Mouse (Mus musculus) midbrain, embryonic 15.5 days (tissue): ENCODE measurements around the gene 4931422A03Rik. TPM values are rescaled to one million over a fixed set of nuclear protein-coding genes. Genes with fewer than 3 reads are reported as not detected.
"Not testable (repeated sequence)": the region's sequence is repeated elsewhere in the genome, so short reads cannot be mapped to it uniquely, and the experiment has no call there.

Experiments used
- ATAC-seq: fragments of 200-750 bp; cut with Nextera tagmentation; replicated peaks from 2 replicates; pipeline ENCODE4 v1.8.0; 2017; ENCODE audit warnings: moderate TSS enrichment
- H3K27ac ChIP-seq: fragments of 300-500 bp; sonication (generic); 2 replicates; pipeline ENCODE4 v1.5.1; 2015; ENCODE audit warnings: mild to moderate bottlenecking, inconsistent platforms
- H3K27me3 ChIP-seq: fragments of 300-500 bp; sonication (generic); replicated peaks from 2 replicates; pipeline ENCODE4 v1.6.1; 2015; ENCODE audit warnings: inconsistent platforms
- H3K36me3 ChIP-seq: fragments of 300-500 bp; sonication (generic); replicated peaks from 2 replicates; pipeline ENCODE4 v1.6.1; 2015; ENCODE audit warnings: inconsistent platforms
- H3K4me1 ChIP-seq: fragments of 300-500 bp; sonication (generic); 2 replicates; pipeline ENCODE4 v1.6.1; 2015; ENCODE audit warnings: inconsistent platforms
- H3K4me2 ChIP-seq: fragments of 300-500 bp; sonication (generic); 2 replicates; pipeline ENCODE4 v1.6.1; 2015; ENCODE audit warnings: inconsistent platforms, mild to moderate bottlenecking, moderate library complexity
- H3K4me3 ChIP-seq: fragments of 300-500 bp; sonication (generic); 2 replicates; pipeline ENCODE4 v1.5.1; 2015; ENCODE audit warnings: mild to moderate bottlenecking, inconsistent platforms
- H3K9ac ChIP-seq: fragments of 300-500 bp; sonication (generic); 2 replicates; pipeline ENCODE4 v1.6.1; 2015; ENCODE audit warnings: mild to moderate bottlenecking, inconsistent platforms
- H3K9me3 ChIP-seq: fragments of 300-500 bp; sonication (generic); 2 replicates; pipeline ENCODE4 v1.6.1; 2016; ENCODE audit warnings: inconsistent platforms
- WGBS: fragments of 180-500 bp; shearing (Covaris S2); methylation state at CpG from one replicate; pipeline ENCODE4 v1.1.7; 2015; ENCODE audit warnings: mixed read lengths; 5-methylcytosine and 5-hydroxymethylcytosine counted together
- polyA plus RNA-seq: library from polyadenylated mRNA; unstranded; fragments of >200 nt; fragmentation: Nextera tagmentation; extraction: Ambion mirVana; gene quantifications from 2 replicates; pipeline ENCODE4 v1.2.1, GENCODE M21; 2015

4931422A03Rik gene
- polyA plus RNA-seq, 1 experiment from 2014 or later = 3.8 TPM

DNA sequence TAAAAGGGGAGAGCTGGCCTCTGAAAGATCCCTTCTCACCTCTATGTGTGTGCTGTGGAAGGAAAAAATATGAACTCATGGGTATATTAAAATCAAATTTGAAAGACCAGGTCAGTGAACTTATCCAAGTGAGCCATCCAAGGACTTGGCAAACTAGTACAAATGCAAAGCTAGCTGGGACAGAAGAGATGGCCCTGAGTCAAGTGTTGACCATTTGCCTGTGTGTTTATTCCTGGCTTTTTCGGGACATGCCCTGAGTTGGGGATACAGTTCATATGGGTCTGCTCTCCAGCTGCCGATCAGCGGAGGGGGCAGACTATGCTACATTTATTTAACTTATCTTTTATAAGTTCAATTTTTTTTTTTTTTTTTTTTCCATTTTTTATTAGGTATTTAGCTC lies 19.3 kb downstream of the 4931422A03Rik start:
- not testable (repeated sequence) for H3K4me2 ChIP-seq, H3K27me3 ChIP-seq, H3K9ac ChIP-seq, ATAC-seq, H3K4me3 ChIP-seq, H3K36me3 ChIP-seq, H3K27ac ChIP-seq, H3K4me1 ChIP-seq, H3K9me3 ChIP-seq
- 90% methylated on average over 3 of the region's 3 CpGs for WGBS

DNA sequence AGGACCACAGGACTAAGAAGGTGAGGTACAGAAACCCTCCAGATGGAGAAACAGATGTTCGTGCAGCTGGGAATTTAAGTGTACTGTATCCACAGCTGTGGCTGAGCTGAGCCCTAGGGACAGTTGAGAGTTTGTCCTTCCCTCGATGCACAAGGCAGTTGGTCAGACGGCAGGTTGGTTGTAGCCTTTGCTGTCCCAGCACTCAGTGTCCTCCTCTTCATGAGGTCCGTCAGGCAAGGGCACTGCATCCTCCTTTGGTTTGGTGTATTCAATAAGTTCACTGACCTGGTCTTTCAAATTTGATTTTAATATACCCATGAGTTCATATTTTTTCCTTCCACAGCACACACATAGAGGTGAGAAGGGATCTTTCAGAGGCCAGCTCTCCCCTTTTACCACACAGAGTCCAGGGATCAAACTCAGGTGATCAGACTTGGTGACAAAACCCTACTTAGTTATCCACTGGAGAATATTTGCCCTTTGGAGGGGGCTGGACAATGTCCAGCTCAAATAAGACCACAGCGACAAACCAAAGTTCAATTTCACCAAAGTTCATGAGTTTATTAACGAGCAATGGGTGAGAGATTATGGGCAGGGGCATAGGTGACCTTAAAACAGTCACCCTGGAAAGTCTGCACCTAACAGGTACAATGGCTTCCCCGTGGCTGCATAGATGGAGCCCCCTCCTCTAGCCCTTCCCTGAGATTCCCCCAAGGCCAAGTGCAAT lies 20.2 kb downstream of the 4931422A03Rik start:
- no peak overlapping the region for H3K4me2 ChIP-seq
- ATAC-seq = no peak
- H3K4me1 ChIP-seq = no peaks in the 10 kb centered on the region
- no peaks in the 10 kb centered on the region; the same call in 1 of the 2 replicates for H3K27me3 ChIP-seq
- no peak overlapping the region for H3K4me3 ChIP-seq
- no peak overlapping the region for H3K27ac ChIP-seq
- no peaks in the 10 kb centered on the region for H3K9me3 ChIP-seq
- 89% methylated on average over 7 of the region's 7 CpGs for WGBS
- H3K9ac ChIP-seq = no peak overlapping the region
- no peaks in the 10 kb centered on the region for H3K36me3 ChIP-seq

DNA sequence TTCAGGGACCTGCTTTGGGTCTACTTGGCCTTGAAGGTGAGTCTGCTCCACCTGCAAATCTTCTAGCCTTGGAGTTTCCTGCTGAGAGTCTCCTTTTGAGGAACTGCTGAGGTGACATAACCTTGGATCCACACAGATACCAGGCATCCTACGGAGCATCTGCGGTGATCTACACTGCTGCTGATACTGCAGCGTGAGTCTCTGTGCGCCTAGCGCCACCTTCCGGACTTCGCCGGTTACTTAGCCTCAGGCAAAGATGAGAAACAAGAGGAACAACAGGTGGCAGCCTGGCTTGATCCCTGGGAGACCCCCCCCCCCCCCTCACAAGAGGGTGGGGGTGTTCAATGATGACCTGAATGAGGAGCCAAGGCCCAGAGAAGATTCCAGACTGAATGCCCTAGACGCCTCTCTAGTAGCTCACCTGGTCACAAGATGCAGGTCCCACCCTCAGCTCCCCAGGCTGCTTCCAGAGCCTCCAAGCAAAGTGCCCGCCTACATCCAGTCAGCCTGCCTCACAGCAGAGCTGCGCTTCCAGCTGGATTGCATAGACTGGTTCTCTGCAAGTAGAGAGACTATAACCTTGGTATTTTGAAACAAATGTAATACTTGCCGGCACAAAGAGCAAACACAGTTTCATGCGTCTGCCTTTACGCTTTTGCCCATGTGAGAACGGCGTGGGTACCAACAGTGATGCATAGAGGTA lies 25.3 kb downstream of the 4931422A03Rik start:
- H3K4me2 ChIP-seq = no peak overlapping the region
- no peak overlapping the region for H3K27ac ChIP-seq
- no peak overlapping the region for H3K4me3 ChIP-seq
- no peaks in the 10 kb centered on the region for H3K4me1 ChIP-seq
- no peak for ATAC-seq
- no peaks in the 10 kb centered on the region; the same call in 1 of the 2 replicates for H3K27me3 ChIP-seq
- no peaks in the 10 kb centered on the region for H3K9me3 ChIP-seq
- no peaks in the 10 kb centered on the region for H3K36me3 ChIP-seq
- 34% methylated on average over 16 of the region's 16 CpGs for WGBS
- H3K9ac ChIP-seq = no peak overlapping the region

DNA sequence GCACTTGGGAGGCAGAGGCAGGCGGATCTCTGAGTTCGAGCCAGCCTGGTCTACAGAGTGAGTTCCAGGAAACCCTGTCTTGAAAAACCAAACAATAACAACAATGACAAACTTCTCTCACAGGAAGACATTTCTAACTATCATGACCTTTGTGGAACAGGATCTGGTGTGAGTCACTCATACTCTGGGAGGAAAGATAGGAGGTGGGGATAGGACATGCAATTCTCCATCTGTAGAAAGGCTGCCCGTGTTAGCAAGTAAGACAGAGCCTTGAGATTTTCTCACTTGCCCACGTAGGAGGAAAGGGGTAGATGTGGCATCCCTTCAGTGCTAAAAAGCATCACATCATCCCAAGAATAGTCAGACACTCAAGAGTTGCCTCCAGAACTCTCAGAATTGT lies 26.3 kb downstream of the 4931422A03Rik start:
- Histone ChIP-seq H3K9ac (no peak overlapping the region), H3K9me3 (no peaks in the 10 kb centered on the region), H3K27ac (no peak overlapping the region), H3K27me3 (no peaks in the 10 kb centered on the region; the same call in 1 of the 2 replicates), H3K36me3 (no peaks in the 10 kb centered on the region), H3K4me3 (no peak overlapping the region), H3K4me2 (no peak overlapping the region), H3K4me1 (no peaks in the 10 kb centered on the region)
- no peak for ATAC-seq
- 86% methylated on average over 4 of the region's 4 CpGs for WGBS

DNA sequence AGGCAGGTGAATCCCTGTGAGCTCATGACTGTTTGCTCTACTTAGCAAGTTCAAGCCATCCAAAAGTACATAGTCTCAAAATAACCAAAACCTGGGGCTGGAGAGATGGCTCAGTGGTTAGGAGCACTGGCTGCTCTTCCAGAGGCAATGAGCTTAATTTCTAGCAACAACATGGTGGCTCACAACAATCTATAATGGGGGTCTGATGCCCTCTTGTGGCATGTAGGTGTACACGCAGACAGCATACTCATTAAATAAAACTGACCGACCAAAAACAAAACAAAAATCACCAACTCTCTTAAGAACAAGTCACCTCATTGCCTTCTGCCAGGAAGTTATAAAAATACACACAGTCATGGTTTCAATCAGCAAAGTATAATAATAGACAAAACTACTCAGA lies 27.1 kb downstream of the 4931422A03Rik start:
- Histone ChIP-seq H3K36me3 (no peaks in the 10 kb centered on the region), H3K27me3 (no peaks in the 10 kb centered on the region; the same call in 1 of the 2 replicates), H3K9ac (no peak overlapping the region), H3K4me3 (no peak overlapping the region), H3K9me3 (no peaks in the 10 kb centered on the region), H3K4me1 (no peaks in the 10 kb centered on the region), H3K27ac (no peak overlapping the region), H3K4me2 (no peak overlapping the region)
- no peak for ATAC-seq
- 29% methylated on average over 2 of the region's 2 CpGs for whole genome bisulfite sequencing

DNA sequence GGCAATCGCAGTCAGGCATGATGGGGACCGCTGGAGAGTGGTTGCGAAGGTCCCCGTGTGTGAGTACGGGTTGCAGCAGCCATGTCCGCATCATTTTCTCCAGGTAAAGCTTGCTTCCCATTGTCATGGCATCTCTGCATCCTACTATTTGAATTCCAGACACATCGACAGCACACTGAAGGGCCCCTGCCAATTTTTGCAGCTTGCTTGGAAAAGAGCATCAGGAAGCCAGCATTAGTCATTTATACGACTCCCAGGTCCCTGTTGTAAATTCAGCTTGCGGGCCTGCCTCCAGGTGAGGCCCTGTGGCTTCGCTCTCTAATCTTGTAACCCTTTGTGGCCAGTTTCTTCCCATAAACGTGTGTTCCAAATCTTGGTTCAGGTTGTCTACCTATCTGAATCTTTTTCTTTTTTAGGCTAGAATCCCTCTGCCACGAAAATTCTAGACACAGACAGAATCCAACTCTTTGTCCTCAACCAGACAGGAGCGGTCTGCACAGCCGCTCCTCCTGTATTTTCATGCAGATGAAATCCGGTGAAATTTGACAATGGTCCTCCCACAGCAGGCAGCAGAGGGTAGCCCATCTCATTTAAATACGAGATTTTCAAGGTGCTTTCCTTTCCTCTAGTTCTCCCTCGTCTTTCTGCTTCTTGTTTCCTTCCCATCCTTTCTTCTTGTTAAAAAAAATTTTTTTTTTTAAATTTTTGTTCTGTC lies 35.4 kb downstream of the 4931422A03Rik start:
- ATAC-seq = peak; percentile 85
- peak overlapping the region; percentile 77 for H3K27ac ChIP-seq
- H3K4me1 ChIP-seq = peaks cover 14% of the 10 kb centered on the region
- H3K27me3 ChIP-seq = no peaks in the 10 kb centered on the region
- no peaks in the 10 kb centered on the region for H3K9me3 ChIP-seq
- peak overlapping the region; percentile 36 for H3K4me2 ChIP-seq
- peak overlapping the region; percentile 11; the same call in 1 of the 2 replicates for H3K4me3 ChIP-seq
- H3K36me3 ChIP-seq = no peaks in the 10 kb centered on the region
- 13% methylated on average over 17 of the region's 17 CpGs for WGBS
- peak overlapping the region; percentile 37 for H3K9ac ChIP-seq

DNA sequence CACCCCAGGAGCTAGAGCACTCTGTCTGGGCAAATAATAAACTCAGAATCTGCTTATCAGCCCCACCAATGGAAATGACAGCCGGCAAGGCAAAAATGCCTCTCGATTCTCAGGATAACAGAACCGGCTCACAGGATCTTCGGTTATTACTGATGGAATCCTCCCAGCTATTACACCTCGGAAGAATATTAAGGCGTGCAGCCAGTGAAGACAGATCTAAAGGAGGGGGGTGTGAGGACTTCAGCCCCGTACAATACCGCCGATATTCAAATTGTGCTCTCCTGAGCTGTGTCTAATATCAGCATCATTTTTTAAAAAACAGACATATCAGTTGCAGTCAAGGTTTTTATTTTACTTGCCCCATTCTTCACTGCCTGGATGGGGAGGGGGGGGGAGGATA lies 36.0 kb downstream of the 4931422A03Rik start:
- no peaks in the 10 kb centered on the region for H3K27me3 ChIP-seq
- peak overlapping the region; percentile 36 for H3K4me2 ChIP-seq
- H3K4me3 ChIP-seq = peak overlapping the region; percentile 11; the same call in 1 of the 2 replicates
- 47% methylated on average over 9 of the region's 9 CpGs for WGBS
- H3K4me1 ChIP-seq = peaks cover 14% of the 10 kb centered on the region
- H3K9ac ChIP-seq = peak overlapping the region; percentile 37; the same call in 1 of the 2 replicates
- no peaks in the 10 kb centered on the region for H3K36me3 ChIP-seq
- ATAC-seq = peak; percentile 75
- H3K9me3 ChIP-seq = no peaks in the 10 kb centered on the region
- peak overlapping the region; percentile 77 for H3K27ac ChIP-seq

DNA sequence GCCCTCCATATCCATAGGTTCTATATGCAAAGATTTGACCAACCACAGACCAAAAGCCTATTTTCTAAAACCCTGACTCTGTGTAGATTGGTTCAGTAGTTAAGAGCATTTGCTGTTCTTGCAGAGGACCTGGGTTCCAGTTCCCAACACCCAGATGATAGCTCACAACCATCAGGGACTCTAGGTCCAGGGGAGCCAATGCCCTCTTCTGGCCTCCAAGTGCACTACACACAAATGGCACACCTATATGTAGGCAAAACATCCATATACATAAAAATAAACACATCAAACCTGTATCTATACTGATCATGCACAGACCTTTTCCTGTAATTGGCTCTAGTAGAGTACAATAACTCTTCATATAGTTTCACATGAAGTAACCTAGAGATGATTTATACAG lies 36.9 kb downstream of the 4931422A03Rik start:
- Histone ChIP-seq H3K4me1 (peaks cover 14% of the 10 kb centered on the region), H3K9ac (no peak overlapping the region), H3K27ac (no peak overlapping the region), H3K36me3 (no peaks in the 10 kb centered on the region), H3K4me3 (no peak overlapping the region), H3K4me2 (no peak overlapping the region), H3K27me3 (no peaks in the 10 kb centered on the region), H3K9me3 (no peaks in the 10 kb centered on the region)
- ATAC-seq = no peak

DNA sequence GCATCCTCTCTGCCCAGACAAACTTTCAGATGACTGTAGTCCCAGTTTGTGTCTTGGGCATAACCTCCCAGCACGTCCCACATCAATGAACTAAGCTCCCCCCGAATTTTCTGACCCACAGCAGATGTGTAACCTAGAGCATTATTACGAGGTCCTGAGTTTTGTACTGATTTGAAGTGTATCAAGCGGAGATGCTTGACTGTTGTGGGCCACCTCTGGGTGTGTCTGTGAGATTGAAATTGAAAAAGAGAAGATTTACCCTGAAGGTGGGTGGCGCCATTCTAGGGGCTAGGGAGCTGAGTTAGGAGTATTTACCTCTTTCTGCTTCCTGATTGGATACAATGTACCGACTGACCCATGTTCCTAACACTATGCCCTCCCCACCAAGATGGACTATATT lies 38.4 kb downstream of the 4931422A03Rik start:
- no peaks in the 10 kb centered on the region for H3K27me3 ChIP-seq
- no peak for ATAC-seq
- WGBS = 86% methylated on average over 6 of the region's 6 CpGs
- no peak overlapping the region for H3K9ac ChIP-seq
- no peak overlapping the region for H3K4me3 ChIP-seq
- H3K4me2 ChIP-seq = no peak overlapping the region
- H3K36me3 ChIP-seq = no peaks in the 10 kb centered on the region
- no peak overlapping the region for H3K27ac ChIP-seq
- peaks cover 14% of the 10 kb centered on the region for H3K4me1 ChIP-seq
- no peaks in the 10 kb centered on the region for H3K9me3 ChIP-seq

DNA sequence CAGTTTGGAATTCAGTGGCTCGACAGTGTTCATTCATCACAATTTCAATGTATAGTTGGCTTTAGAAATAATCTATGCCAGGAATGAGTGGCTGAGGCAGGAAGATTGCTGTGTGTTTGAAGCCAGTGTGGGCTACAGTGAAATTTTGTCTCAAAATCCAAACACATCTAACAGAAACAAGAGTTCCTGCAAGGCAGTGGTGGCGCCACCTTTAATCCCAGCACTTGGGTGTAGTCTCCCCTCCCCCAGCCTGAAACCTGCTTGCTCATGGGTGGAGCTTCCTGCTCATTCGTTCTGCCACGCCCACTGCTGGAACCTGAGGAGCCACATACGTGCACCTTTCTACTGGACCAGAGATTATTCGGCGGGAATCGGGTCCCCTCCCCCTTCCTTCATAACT lies 40.6 kb downstream of the 4931422A03Rik start:
- ATAC-seq, H3K36me3 ChIP-seq, H3K27me3 ChIP-seq, H3K9ac ChIP-seq, H3K4me3 ChIP-seq, H3K9me3 ChIP-seq, H3K4me2 ChIP-seq, H3K27ac ChIP-seq, H3K4me1 ChIP-seq: not testable (repeated sequence)
- 82% methylated on average over 8 of the region's 8 CpGs for WGBS

DNA sequence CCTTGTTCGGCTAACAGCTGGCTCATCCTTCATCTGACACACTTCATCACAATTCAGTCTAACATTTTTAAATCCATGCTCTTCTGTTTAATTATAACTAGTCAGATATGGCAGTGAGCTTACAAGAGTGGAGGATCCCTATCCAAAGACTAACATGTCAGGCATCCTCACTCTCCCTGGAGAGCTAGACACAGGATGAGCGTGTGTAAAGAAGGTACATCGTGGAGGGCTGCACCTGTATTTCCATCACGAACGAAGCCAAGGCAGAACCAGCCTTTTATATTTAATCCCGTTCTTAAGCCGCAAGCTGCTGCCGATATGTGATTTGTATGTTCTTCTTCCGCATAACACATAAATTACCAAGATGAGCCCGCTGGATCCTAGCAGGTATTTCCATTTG lies 45.0 kb downstream of the 4931422A03Rik start:
- H3K4me2 ChIP-seq = no peak overlapping the region
- no peaks in the 10 kb centered on the region for H3K27me3 ChIP-seq
- H3K4me1 ChIP-seq = peaks cover 7% of the 10 kb centered on the region
- no peak for ATAC-seq
- no peak overlapping the region for H3K27ac ChIP-seq
- no peak overlapping the region for H3K9ac ChIP-seq
- 80% methylated on average over 10 of the region's 10 CpGs for WGBS
- H3K36me3 ChIP-seq = no peaks in the 10 kb centered on the region
- no peaks in the 10 kb centered on the region for H3K9me3 ChIP-seq
- no peak overlapping the region for H3K4me3 ChIP-seq

DNA sequence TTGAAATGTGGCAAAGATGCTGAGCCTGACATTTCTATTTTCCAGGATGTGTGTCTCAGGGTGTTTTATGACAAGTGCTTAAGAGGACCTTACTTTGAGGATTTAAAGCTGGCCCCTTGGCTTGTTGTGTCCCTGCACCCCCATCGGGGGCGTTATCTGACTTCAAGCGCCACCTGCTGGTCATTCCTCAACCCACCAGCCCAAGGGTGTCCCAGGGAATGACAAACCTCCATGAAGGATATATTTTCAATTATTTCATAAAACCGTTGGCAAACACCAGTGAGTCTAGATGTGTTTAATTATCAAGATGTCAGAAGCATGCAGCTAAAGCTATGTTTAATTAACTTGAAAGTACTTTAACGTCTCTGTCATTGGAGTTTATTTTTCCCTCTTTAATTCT lies 45.9 kb downstream of the 4931422A03Rik start:
- Histone ChIP-seq H3K27ac (no peak overlapping the region), H3K9ac (no peak overlapping the region), H3K9me3 (no peaks in the 10 kb centered on the region), H3K4me1 (peaks cover 16% of the 10 kb centered on the region), H3K4me2 (no peak overlapping the region), H3K27me3 (no peaks in the 10 kb centered on the region), H3K4me3 (no peak overlapping the region), H3K36me3 (no peaks in the 10 kb centered on the region)
- WGBS = 5% methylated on average over 5 of the region's 5 CpGs
- peak; percentile 84 for ATAC-seq
